Mouse (Mus musculus): Measurements from ENCODE around the gene Gm609. TPM values are rescaled to one million over a fixed set of nuclear protein-coding genes. Genes with fewer than 3 reads are reported as not detected.

Gene Gm609
- polyA plus RNA-seq, 1 experiment: 0.31 TPM

DNA sequence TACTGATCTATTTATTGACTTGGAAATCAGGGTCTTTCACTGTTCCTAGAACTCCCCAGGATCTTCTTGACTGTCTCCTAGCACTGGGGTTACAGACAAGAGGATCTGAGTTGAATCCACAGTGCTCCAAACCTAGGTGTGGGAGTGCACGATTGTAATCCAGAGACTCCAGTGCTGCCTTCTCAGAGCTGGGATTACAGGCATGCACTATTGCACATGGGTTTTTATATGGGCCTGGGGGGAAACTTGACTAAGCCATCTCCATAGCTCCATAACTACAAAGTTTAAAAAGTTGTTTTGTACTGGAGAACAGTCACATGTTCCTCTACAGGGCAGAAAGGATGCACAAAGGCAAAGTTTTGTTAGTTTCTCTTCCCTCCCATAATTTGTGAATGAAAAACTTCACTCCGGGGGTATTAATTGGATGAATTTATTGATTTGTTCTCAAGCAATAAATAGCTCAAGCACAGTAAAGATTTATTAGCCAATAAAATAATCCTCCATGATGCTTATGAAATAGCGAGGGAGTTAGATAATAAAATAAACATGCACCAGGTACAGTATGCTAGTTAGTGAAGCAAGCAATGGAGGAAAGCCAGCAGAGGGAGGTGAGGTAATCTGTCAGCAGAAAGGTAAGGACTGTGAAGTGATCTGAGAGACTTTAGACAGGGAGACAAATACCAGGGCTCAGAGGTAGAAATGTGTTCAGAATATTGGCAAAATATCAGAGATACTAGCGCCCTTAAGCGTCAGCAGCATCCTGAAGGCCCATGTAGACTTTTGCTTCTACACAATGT, 114.4 kb downstream of the Gm609 start:
- no peaks in the 10 kb centered on the region; the same call in 1 of the 2 replicates for H3K27me3 ChIP-seq (ENCODE audit: control insufficient read depth, insufficient read depth, low read length, poor library complexity, severe bottlenecking)
- no peak for TF ChIP-seq CTCF (IDR thresholded peaks at IDR 0.05; ENCODE audit: low read depth, low read length)

DNA sequence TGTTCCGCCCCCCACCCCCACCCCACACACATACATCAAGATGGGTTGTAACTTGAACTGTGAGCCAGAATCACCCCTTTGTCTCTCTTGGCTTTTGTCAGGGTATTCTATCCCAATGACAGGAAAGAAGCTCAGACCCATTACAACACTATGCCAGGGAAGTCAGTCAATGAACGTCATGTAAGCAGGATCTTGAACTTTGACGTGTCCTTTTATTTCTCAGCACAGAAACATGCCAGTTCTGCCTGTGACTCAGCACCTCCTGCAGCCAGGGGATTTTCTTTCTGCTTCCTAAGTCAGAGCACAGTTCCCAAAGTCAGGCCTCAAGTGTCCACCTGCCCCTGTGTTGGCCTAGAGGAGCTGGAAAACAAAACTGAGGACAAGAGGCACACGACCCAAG, 115.4 kb downstream of the Gm609 start:
- Histone ChIP-seq H3K4me3 (ENCODE audit: low read depth, low read length) (no peak overlapping the region), H3K27me3 (ENCODE audit: control insufficient read depth, insufficient read depth, low read length, poor library complexity, severe bottlenecking) (no peaks in the 10 kb centered on the region; the same call in 1 of the 2 replicates), H3K9ac (ENCODE audit: low read depth, poor library complexity, severe bottlenecking) (no peak overlapping the region), H3K27ac (ENCODE audit: insufficient read depth, low read length) (no peak overlapping the region), H3K36me3 (ENCODE audit: control insufficient read depth, insufficient read depth, low read length, poor library complexity, severe bottlenecking) (no peaks in the 10 kb centered on the region), H3K4me1 (ENCODE audit: control insufficient read depth, insufficient read depth, low read length) (no peaks in the 10 kb centered on the region), H3K9me3 (replicated peaks; ENCODE audit: control insufficient read depth, insufficient read depth, low read length, poor library complexity, severe bottlenecking) (no peaks in the 10 kb centered on the region)
- TF ChIP-seq EP300 (IDR thresholded peaks at IDR 0.05; ENCODE audit: insufficient read depth, low read depth, low read length) (no peak), CTCF (IDR thresholded peaks at IDR 0.05; ENCODE audit: low read depth, low read length) (no peak), POLR2A (IDR thresholded peaks at IDR 0.05; ENCODE audit: insufficient read depth, low read length) (no peak)

More for the DNA sequence above, 114.4 kb downstream of the Gm609 start:
- H3K4me3 ChIP-seq (ENCODE audit: low read depth, low read length): no peak overlapping the region
- no peaks in the 10 kb centered on the region for H3K9me3 ChIP-seq (replicated peaks; ENCODE audit: control insufficient read depth, insufficient read depth, low read length, poor library complexity, severe bottlenecking)
- no peak overlapping the region for H3K9ac ChIP-seq (ENCODE audit: low read depth, poor library complexity, severe bottlenecking)
- H3K27ac ChIP-seq (ENCODE audit: insufficient read depth, low read length): no peak overlapping the region
- H3K36me3 ChIP-seq (ENCODE audit: control insufficient read depth, insufficient read depth, low read length, poor library complexity, severe bottlenecking): no peaks in the 10 kb centered on the region
- no peaks in the 10 kb centered on the region for H3K4me1 ChIP-seq (ENCODE audit: control insufficient read depth, insufficient read depth, low read length)

DNA sequence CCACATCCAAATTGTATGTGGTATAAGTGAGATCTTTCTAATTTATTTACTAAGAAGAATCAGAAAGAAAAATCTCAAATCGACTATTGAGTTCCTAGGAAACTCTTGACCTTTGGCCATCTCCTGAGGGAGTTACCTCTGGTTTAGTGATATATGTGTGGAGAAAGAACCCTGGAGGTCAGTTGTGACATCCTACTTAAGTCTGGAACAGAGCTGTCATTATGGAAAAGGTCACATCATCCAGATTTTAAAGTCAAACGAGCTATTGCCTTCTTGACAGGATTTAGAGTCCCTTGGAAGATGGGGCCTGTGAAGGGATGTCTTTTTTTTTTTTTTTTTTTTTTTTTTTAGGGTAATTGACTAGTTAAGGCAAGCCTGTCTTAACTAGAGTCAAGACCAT, 116.0 kb downstream of the Gm609 start:
- Histone ChIP-seq H3K36me3 (ENCODE audit: control insufficient read depth, insufficient read depth, low read length, poor library complexity, severe bottlenecking) (no peaks in the 10 kb centered on the region), H3K4me1 (ENCODE audit: control insufficient read depth, insufficient read depth, low read length) (no peaks in the 10 kb centered on the region), H3K27ac (ENCODE audit: insufficient read depth, low read length) (no peak overlapping the region), H3K27me3 (ENCODE audit: control insufficient read depth, insufficient read depth, low read length, poor library complexity, severe bottlenecking) (no peaks in the 10 kb centered on the region; the same call in 1 of the 2 replicates), H3K9ac (ENCODE audit: low read depth, poor library complexity, severe bottlenecking) (no peak overlapping the region), H3K4me3 (ENCODE audit: low read depth, low read length) (no peak overlapping the region), H3K9me3 (replicated peaks; ENCODE audit: control insufficient read depth, insufficient read depth, low read length, poor library complexity, severe bottlenecking) (no peaks in the 10 kb centered on the region)
- TF ChIP-seq POLR2A (IDR thresholded peaks at IDR 0.05; ENCODE audit: insufficient read depth, low read length): no peak
- TF ChIP-seq EP300 (IDR thresholded peaks at IDR 0.05; ENCODE audit: insufficient read depth, low read depth, low read length): no peak

DNA sequence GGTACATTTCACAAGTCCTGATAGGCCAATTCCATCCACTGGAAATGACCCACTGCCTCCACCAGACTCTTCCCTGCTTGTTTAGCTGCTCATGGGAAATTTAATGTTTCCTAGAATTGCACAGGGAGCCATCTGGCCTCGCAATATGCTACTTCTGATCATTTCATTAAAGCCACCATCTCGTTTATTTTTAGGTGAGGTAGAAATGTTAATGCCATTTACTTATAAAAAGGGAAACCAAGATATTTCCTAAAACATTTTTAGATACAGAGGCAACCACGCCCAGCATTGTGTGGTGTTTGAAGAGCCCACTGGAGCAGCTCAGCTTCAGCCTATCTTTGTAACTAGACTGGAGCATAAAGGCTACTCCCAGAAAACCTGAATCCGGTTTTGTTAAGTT, 116.5 kb downstream of the Gm609 start:
- H3K27me3 ChIP-seq (ENCODE audit: control insufficient read depth, insufficient read depth, low read length, poor library complexity, severe bottlenecking): no peaks in the 10 kb centered on the region; the same call in 1 of the 2 replicates
- H3K4me3 ChIP-seq (ENCODE audit: low read depth, low read length): no peak overlapping the region
- H3K4me1 ChIP-seq (ENCODE audit: control insufficient read depth, insufficient read depth, low read length): no peaks in the 10 kb centered on the region
- H3K36me3 ChIP-seq (ENCODE audit: control insufficient read depth, insufficient read depth, low read length, poor library complexity, severe bottlenecking): no peaks in the 10 kb centered on the region
- TF ChIP-seq EP300 (IDR thresholded peaks at IDR 0.05; ENCODE audit: insufficient read depth, low read depth, low read length) (no peak), CTCF (IDR thresholded peaks at IDR 0.05; ENCODE audit: low read depth, low read length) (no peak)
- no peak overlapping the region for H3K9ac ChIP-seq (ENCODE audit: low read depth, poor library complexity, severe bottlenecking)
- H3K9me3 ChIP-seq (replicated peaks; ENCODE audit: control insufficient read depth, insufficient read depth, low read length, poor library complexity, severe bottlenecking): no peaks in the 10 kb centered on the region
- H3K27ac ChIP-seq (ENCODE audit: insufficient read depth, low read length): no peak overlapping the region

DNA sequence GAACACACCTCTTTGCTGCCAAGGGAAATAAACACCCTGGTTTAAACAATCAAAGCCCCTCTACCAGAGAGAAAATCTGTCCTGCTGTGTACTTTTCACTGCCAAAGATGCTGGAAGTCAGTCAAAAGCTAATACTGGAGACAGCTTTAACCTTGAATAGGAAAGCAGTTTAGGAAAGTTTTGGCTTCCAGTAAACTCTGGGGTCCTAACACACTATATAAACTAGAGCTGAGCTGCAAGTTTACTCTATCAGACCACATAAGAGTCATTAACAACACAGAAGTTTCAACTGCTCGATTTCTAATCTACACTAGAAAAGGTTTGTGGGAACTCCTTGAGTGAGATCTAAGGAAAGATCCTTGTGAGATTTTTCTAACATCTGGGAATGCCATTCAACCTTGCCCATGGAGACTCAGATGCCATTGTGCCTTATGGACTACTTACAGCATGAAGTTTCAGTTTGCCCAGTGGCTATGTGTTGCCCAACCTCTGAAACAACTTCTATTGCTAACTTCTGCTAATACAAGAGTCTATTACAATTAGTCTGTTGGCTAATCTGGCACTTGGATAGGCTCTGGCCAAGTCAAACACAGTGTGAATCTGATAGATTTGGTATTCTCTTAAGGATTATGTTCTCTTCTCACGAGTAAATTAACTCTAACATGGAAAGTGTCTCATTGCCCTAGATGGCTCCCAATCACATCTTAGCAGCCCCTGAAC, 117.1 kb downstream of the Gm609 start:
- Histone ChIP-seq H3K4me3 (ENCODE audit: low read depth, low read length) (no peak overlapping the region), H3K4me1 (ENCODE audit: control insufficient read depth, insufficient read depth, low read length) (no peaks in the 10 kb centered on the region), H3K27me3 (ENCODE audit: control insufficient read depth, insufficient read depth, low read length, poor library complexity, severe bottlenecking) (no peaks in the 10 kb centered on the region; the same call in 1 of the 2 replicates), H3K9me3 (replicated peaks; ENCODE audit: control insufficient read depth, insufficient read depth, low read length, poor library complexity, severe bottlenecking) (no peaks in the 10 kb centered on the region), H3K9ac (ENCODE audit: low read depth, poor library complexity, severe bottlenecking) (no peak overlapping the region), H3K36me3 (ENCODE audit: control insufficient read depth, insufficient read depth, low read length, poor library complexity, severe bottlenecking) (no peaks in the 10 kb centered on the region), H3K27ac (ENCODE audit: insufficient read depth, low read length) (no peak overlapping the region)
- TF ChIP-seq EP300 (IDR thresholded peaks at IDR 0.05; ENCODE audit: insufficient read depth, low read depth, low read length) (no peak), CTCF (IDR thresholded peaks at IDR 0.05; ENCODE audit: low read depth, low read length) (no peak), POLR2A (IDR thresholded peaks at IDR 0.05; ENCODE audit: insufficient read depth, low read length) (no peak)

DNA sequence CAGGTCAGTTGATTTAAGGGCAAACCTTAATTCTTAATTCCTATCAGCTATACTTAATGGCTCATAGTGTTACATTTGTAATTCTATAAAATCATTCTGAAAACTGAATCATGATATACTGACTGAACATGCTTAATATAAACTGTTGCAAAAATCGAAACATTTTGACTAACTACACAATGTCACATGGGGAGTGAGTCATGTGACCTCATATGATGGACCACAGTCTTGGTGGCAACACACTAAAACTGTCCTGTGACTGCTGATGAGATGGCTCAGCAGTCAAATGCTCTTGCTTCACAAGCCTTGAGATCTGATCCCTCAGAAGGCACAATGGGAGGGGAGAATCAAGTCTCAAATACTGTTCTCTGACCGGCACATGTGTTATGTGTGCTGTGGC, 118.7 kb downstream of the Gm609 start:
- H3K4me1 ChIP-seq (ENCODE audit: control insufficient read depth, insufficient read depth, low read length): no peaks in the 10 kb centered on the region
- no peak overlapping the region for H3K9ac ChIP-seq (ENCODE audit: low read depth, poor library complexity, severe bottlenecking)
- H3K27me3 ChIP-seq (ENCODE audit: control insufficient read depth, insufficient read depth, low read length, poor library complexity, severe bottlenecking): no peaks in the 10 kb centered on the region; the same call in 1 of the 2 replicates
- TF ChIP-seq EP300 (IDR thresholded peaks at IDR 0.05; ENCODE audit: insufficient read depth, low read depth, low read length): no peak
- TF ChIP-seq CTCF (IDR thresholded peaks at IDR 0.05; ENCODE audit: low read depth, low read length): no peak
- TF ChIP-seq POLR2A (IDR thresholded peaks at IDR 0.05; ENCODE audit: insufficient read depth, low read length): no peak
- H3K36me3 ChIP-seq (ENCODE audit: control insufficient read depth, insufficient read depth, low read length, poor library complexity, severe bottlenecking): no peaks in the 10 kb centered on the region
- H3K27ac ChIP-seq (ENCODE audit: insufficient read depth, low read length): no peak overlapping the region
- H3K4me3 ChIP-seq (ENCODE audit: low read depth, low read length): no peak overlapping the region
- H3K9me3 ChIP-seq (replicated peaks; ENCODE audit: control insufficient read depth, insufficient read depth, low read length, poor library complexity, severe bottlenecking): no peaks in the 10 kb centered on the region
